In genomic region chr2:18969066-18969681, GRCm38 (mm10) we compare ENCODE assay signal across 15 mouse cellular contexts. TPM values are rescaled to one million over a fixed set of nuclear protein-coding genes. Genes with fewer than 3 reads are reported as not detected.
DNase-seq lines count a peak whose midpoint lies in the region; ATAC-seq and TF ChIP-seq lines count a peak whose summit lies in the region.
"Had no signal": no experiment of that assay in that cellular context is flagged by ENCODE, and none has a peak within 500 bp of the region (broad histone marks: within the 10 kb centered on the region; RNA-seq: fewer than 3 reads in every experiment).

No protein-coding gene starts in this region.

- no peaks in the 10 kb centered on the region for H3K27me3 ChIP-seq in lung, embryonic 15.5 days
- H3K27me3 ChIP-seq in G1E (ENCODE audit: insufficient read depth, low read length) = no peaks in the 10 kb centered on the region
- H3K27me3 ChIP-seq in liver, postnatal 0 days (ENCODE audit: insufficient read depth, low read length) = no peaks in the 10 kb centered on the region
- H3K27me3 ChIP-seq: hindbrain, embryonic 15.5 days; limb, embryonic 15.5 days; midbrain, embryonic 12.5 days had no signal

- H3K4me2 ChIP-seq in lung, embryonic 15.5 days = no peak overlapping the region
- 0 out of 2 replicates have a peak overlapping the region, but pooled peaks have one; percentile 23 for H3K4me2 ChIP-seq in liver, postnatal 0 days (ENCODE audit: low read depth, low read length)
- H3K4me2 ChIP-seq: hindbrain, embryonic 15.5 days; limb, embryonic 15.5 days; midbrain, embryonic 12.5 days had no signal

- DNase-seq in lung, postnatal 36 days = no peak
- DNase-seq in G1E (ENCODE audit: low spot score) = no peak
- no peak for DNase-seq in liver, postnatal 0 days
- no peak for DNase-seq in adrenal gland, postnatal 4 days (ENCODE audit: low spot score in 2 of 2)
- no peak for DNase-seq in adrenal gland, adult (ENCODE audit: inconsistent age in 2 of 2, low spot score in 1 of 2)
- DNase-seq in layer of hippocampus, adult 9-11 months = no peak
- DNase-seq: adrenal gland, adult 2 months; cerebellum, adult 9-11 months; heart, postnatal 14 days; kidney, adult 9 months had no signal

- TF ChIP-seq CTCF in G1E (IDR thresholded peaks at IDR 0.05; ENCODE audit: low read depth, low read length) = no peak
- TF ChIP-seq CTCF in liver, postnatal 0 days (IDR thresholded peaks at IDR 0.05; ENCODE audit: low read depth) = no peak

- no peaks in the 10 kb centered on the region for H3K9me3 ChIP-seq in lung, embryonic 15.5 days
- peaks cover 12% of the 10 kb centered on the region for H3K9me3 ChIP-seq in G1E (replicated peaks)
- H3K9me3 ChIP-seq in liver, postnatal 0 days (ENCODE audit: low read length) = peaks cover 3% of the 10 kb centered on the region; the same call in 1 of the 2 replicates

- 17% methylated on average over 5 of the region's 5 CpGs for WGBS in lung, embryonic 15.5 days
- 37% methylated on average over 5 of the region's 5 CpGs for WGBS in liver, postnatal 0 days (ENCODE audit: insufficient replicate concordance)

- no peak overlapping the region for H3K9ac ChIP-seq in lung, embryonic 15.5 days
- H3K9ac ChIP-seq in liver, postnatal 0 days (replicated peaks) = 0 out of 2 replicates have a peak overlapping the region, but pooled peaks have one; percentile 28
- H3K9ac ChIP-seq: hindbrain, embryonic 15.5 days; limb, embryonic 15.5 days; midbrain, embryonic 12.5 days had no signal

- no peaks in the 10 kb centered on the region for H3K36me3 ChIP-seq in lung, embryonic 15.5 days
- peaks cover 62% of the 10 kb centered on the region for H3K36me3 ChIP-seq in G1E (replicated peaks)
- H3K36me3 ChIP-seq in liver, postnatal 0 days (replicated peaks; ENCODE audit: insufficient read depth, low read length) = 0 out of 2 replicates have a peak, but pooled peaks cover 2% of the 10 kb centered on the region
- H3K36me3 ChIP-seq: hindbrain, embryonic 15.5 days; limb, embryonic 15.5 days; midbrain, embryonic 12.5 days had no signal

- TF ChIP-seq EP300 in liver, postnatal 0 days (IDR thresholded peaks at IDR 0.05; ENCODE audit: low read depth) = peak; percentile 89

- H3K4me1 ChIP-seq in lung, embryonic 15.5 days = peaks cover 7% of the 10 kb centered on the region; the same call in 1 of the 2 replicates
- peaks cover 76% of the 10 kb centered on the region for H3K4me1 ChIP-seq in G1E (ENCODE audit: insufficient read depth, low read depth, low read length)
- H3K4me1 ChIP-seq in liver, postnatal 0 days (ENCODE audit: insufficient read depth) = peaks cover 34% of the 10 kb centered on the region
- H3K4me1 ChIP-seq: hindbrain, embryonic 15.5 days; limb, embryonic 15.5 days; midbrain, embryonic 12.5 days had no signal

- H3K4me3 ChIP-seq in lung, embryonic 15.5 days = no peak overlapping the region
- H3K4me3 ChIP-seq in G1E (ENCODE audit: low read depth, low read length) = no peak overlapping the region
- no peak overlapping the region for H3K4me3 ChIP-seq in liver, postnatal 0 days (ENCODE audit: low read depth, low read length)
- H3K4me3 ChIP-seq: hindbrain, embryonic 15.5 days; limb, embryonic 15.5 days; midbrain, embryonic 12.5 days had no signal

- peak; percentile 49; the same call in 1 of the 2 replicates for ATAC-seq in lung, embryonic 15.5 days (ENCODE audit: borderline replicate concordance, extremely low read depth, low FRiP score, low TSS enrichment)
- peak; percentile 29; the same call in 1 of the 2 replicates for ATAC-seq in G1E (ENCODE audit: extremely low read depth, insufficient number of reproducible peaks, low FRiP score, poor library complexity, severe bottlenecking)
- peak; percentile 72 for ATAC-seq in erythroid progenitor cell, adult 5-6 weeks (replicated peaks; ENCODE audit: low FRiP score, poor library complexity, severe bottlenecking)
- ATAC-seq in liver, postnatal 0 days = peak; percentile 90

- H3K27ac ChIP-seq in lung, embryonic 15.5 days = no peak overlapping the region
- H3K27ac ChIP-seq in liver, postnatal 0 days (ENCODE audit: low read depth) = peak overlapping the region; percentile 53
- H3K27ac ChIP-seq: hindbrain, embryonic 15.5 days; limb, embryonic 15.5 days; midbrain, embryonic 12.5 days had no signal

RNA-seq across cellular contexts. Expression of gene Pip4k2a, which starts 28.8 kb away (rescaled TPM):
- 8.1 and 9.0 TPM in 2 replicates for polyA plus RNA-seq in lung, embryonic 15.5 days (2015; fragmentation: Nextera tagmentation; extraction: Ambion mirVana)
- total RNA-seq in G1E (2014; fragmentation: Nextera tagmentation) (102 and 173 TPM in 2 replicates), G1E (2017) (56.5 and 72.3 TPM in 2 replicates)
- polyA plus RNA-seq in G1E (2012) = 21.1 and 33.9 TPM in 2 replicates
- 101 and 117 TPM in 2 replicates for total RNA-seq in erythroid progenitor cell, adult 5-6 weeks (2015; ENCODE audit: low replicate concordance)
- total RNA-seq in erythroid progenitor cell, adult 5-6 weeks (2017; ENCODE audit: low replicate concordance) = 61.7 and 82.0 TPM in 2 replicates
- 6.7 and 8.0 TPM in 2 replicates for polyA plus RNA-seq in liver, postnatal 0 days (2015; fragmentation: Nextera tagmentation; extraction: Ambion mirVana)
- total RNA-seq in adrenal gland, postnatal 4 days (2021) = 10 to 100 TPM; 23.8 to 25.1 TPM

RNA-seq across cellular contexts. Expression of gene 4930426L09Rik, which starts 29.0 kb away (rescaled TPM):
- polyA plus RNA-seq in lung, embryonic 15.5 days (2015; fragmentation: Nextera tagmentation; extraction: Ambion mirVana) = 0.14 and 0.26 TPM in 2 replicates
- total RNA-seq in G1E (2014; fragmentation: Nextera tagmentation) (8.7 and 13.8 TPM in 2 replicates), G1E (2017) (1.6 and 2.0 TPM in 2 replicates)
- 0.23 and 0.36 TPM in 2 replicates for polyA plus RNA-seq in G1E (2012)
- 0.72 TPM in 1 of 2 replicates, not detected in the other for total RNA-seq in erythroid progenitor cell, adult 5-6 weeks (2015; ENCODE audit: low replicate concordance)
- total RNA-seq in erythroid progenitor cell, adult 5-6 weeks (2017; ENCODE audit: low replicate concordance) = 1.5 and 1.6 TPM in 2 replicates
- 0.21 and 0.24 TPM in 2 replicates for polyA plus RNA-seq in liver, postnatal 0 days (2015; fragmentation: Nextera tagmentation; extraction: Ambion mirVana)
- 1 to 10 TPM; 1.1 to 1.4 TPM for total RNA-seq in adrenal gland, postnatal 4 days (2021)

Comparison
In these comparisons a context has a peak if more than half of its experiments do, and no peak if none do; other contexts are left out.
1. ATAC-seq: peak in every context shown above with its lines; median percentile 90 in liver, postnatal 0 days; 72 in erythroid progenitor cell, adult 5-6 weeks; 49 in lung, embryonic 15.5 days; 29 in G1E.